In genomic region chr1:194776510-194777244, GRCm38 (mm10) we compare ENCODE assay signal across 27 mouse cellular contexts.
DNase-seq lines count a peak whose midpoint lies in the region; ATAC-seq lines count a peak whose summit lies in the region.
"Had no signal": no experiment of that assay in that cellular context is flagged by ENCODE, and none has a peak within 500 bp of the region (broad histone marks: within the 10 kb centered on the region; RNA-seq: fewer than 3 reads in every experiment).

No protein-coding gene starts in this region.

- no peaks in the 10 kb centered on the region; the same call in 1 of the 2 replicates for H3K36me3 ChIP-seq in heart, embryonic 11.5 days (ENCODE audit: control insufficient read depth, insufficient read depth, low read length)
- no peaks in the 10 kb centered on the region for H3K36me3 ChIP-seq in intestine, embryonic 15.5 days
- H3K36me3 ChIP-seq: embryonic facial prominence, embryonic 12.5 days; embryonic facial prominence, embryonic 15.5 days had no signal

- no peak overlapping the region for H3K9ac ChIP-seq in heart, embryonic 11.5 days (ENCODE audit: low read depth, low read length)
- H3K9ac ChIP-seq in intestine, embryonic 15.5 days = no peak overlapping the region
- H3K9ac ChIP-seq: embryonic facial prominence, embryonic 12.5 days; embryonic facial prominence, embryonic 15.5 days; heart, embryonic 12.5 days; heart, embryonic 15.5 days; hindbrain, embryonic 13.5 days had no signal

- H3K27ac ChIP-seq in heart, embryonic 11.5 days (ENCODE audit: low read depth, low read length) = no peak overlapping the region
- no peak overlapping the region for H3K27ac ChIP-seq in intestine, embryonic 15.5 days
- H3K27ac ChIP-seq: embryonic facial prominence, embryonic 12.5 days; embryonic facial prominence, embryonic 15.5 days; heart, embryonic 15.5 days; hindbrain, embryonic 10.5 days; hindbrain, embryonic 13.5 days had no signal

- H3K4me3 ChIP-seq in heart, embryonic 11.5 days (ENCODE audit: low read depth, low read length) = no peak overlapping the region
- no peak overlapping the region for H3K4me3 ChIP-seq in intestine, embryonic 15.5 days (replicated peaks)
- H3K4me3 ChIP-seq: embryonic facial prominence, embryonic 12.5 days; embryonic facial prominence, embryonic 15.5 days; heart, embryonic 12.5 days; heart, embryonic 15.5 days; hindbrain, embryonic 10.5 days; hindbrain, embryonic 13.5 days had no signal

- H3K4me2 ChIP-seq in heart, embryonic 11.5 days = no peak overlapping the region
- no peak overlapping the region for H3K4me2 ChIP-seq in intestine, embryonic 15.5 days (replicated peaks)
- H3K4me2 ChIP-seq: embryonic facial prominence, embryonic 12.5 days; embryonic facial prominence, embryonic 15.5 days; heart, embryonic 12.5 days; heart, embryonic 15.5 days; hindbrain, embryonic 13.5 days had no signal

- H3K27me3 ChIP-seq in heart, embryonic 11.5 days (ENCODE audit: control insufficient read depth, insufficient read depth, low read length) = peaks cover 2% of the 10 kb centered on the region; the same call in 1 of the 2 replicates
- H3K27me3 ChIP-seq in intestine, embryonic 15.5 days (replicated peaks) = no peaks in the 10 kb centered on the region
- H3K27me3 ChIP-seq: embryonic facial prominence, embryonic 12.5 days; embryonic facial prominence, embryonic 15.5 days; heart, embryonic 15.5 days; hindbrain, embryonic 13.5 days had no signal

- 83% methylated on average over 5 of the region's 5 CpGs for WGBS in heart, embryonic 11.5 days (ENCODE audit: insufficient replicate concordance)
- 81% methylated on average over 5 of the region's 5 CpGs for WGBS in intestine, embryonic 15.5 days

- no peaks in the 10 kb centered on the region for H3K9me3 ChIP-seq in heart, embryonic 11.5 days (replicated peaks; ENCODE audit: control insufficient read depth, low read length)
- no peaks in the 10 kb centered on the region for H3K9me3 ChIP-seq in intestine, embryonic 15.5 days
- H3K9me3 ChIP-seq: embryonic facial prominence, embryonic 12.5 days; embryonic facial prominence, embryonic 15.5 days; heart, embryonic 12.5 days; heart, embryonic 15.5 days; hindbrain, embryonic 10.5 days; hindbrain, embryonic 13.5 days had no signal

- no peak for ATAC-seq in heart, embryonic 11.5 days (replicated peaks; ENCODE audit: insufficient number of reproducible peaks, low FRiP score, low TSS enrichment)
- peak; percentile 53; the same call in 1 of the 2 replicates for ATAC-seq in intestine, embryonic 15.5 days
- ATAC-seq: activated CD4-positive, CD25-positive, alpha-beta regulatory T cell, adult 4 months; CD4-positive, CD25-positive, alpha-beta regulatory T cell, adult 4 months; forebrain, embryonic 16.5 days; hindbrain, embryonic 16.5 days had no signal

- H3K4me1 ChIP-seq in heart, embryonic 11.5 days (ENCODE audit: control insufficient read depth, insufficient read depth, low read length) = no peaks in the 10 kb centered on the region
- no peaks in the 10 kb centered on the region for H3K4me1 ChIP-seq in intestine, embryonic 15.5 days (replicated peaks)
- H3K4me1 ChIP-seq: embryonic facial prominence, embryonic 12.5 days; heart, embryonic 12.5 days; heart, embryonic 15.5 days; hindbrain, embryonic 10.5 days had no signal

- DNase-seq in heart, adult 11 months = peak; percentile 4
- DNase-seq in A20 (ENCODE audit: low read depth, low spot score) = peak; percentile 35
- DNase-seq in adrenal gland, postnatal 4 days (ENCODE audit: low spot score in 2 of 2) = no peak
- DNase-seq in layer of hippocampus, postnatal 14 days (ENCODE audit: low spot score in 2 of 2) = no peak
- DNase-seq: adrenal gland, adult 8-10 months; adrenal gland, postnatal 25 days; cerebellum, adult 11 months; cerebellum, adult 2 months; cerebellum, adult 9-11 months; cerebellum, postnatal 25 days; gastrocnemius, postnatal 10 days; gastrocnemius, postnatal 36 days; heart, postnatal 10 days; heart, postnatal 36 days; kidney, adult 11 months had no signal

Comparison
In these comparisons a context has a peak if more than half of its experiments do, and no peak if none do; other contexts are left out.
1. DNase-seq: peak in heart, adult 11 months (single experiment) and A20 (single experiment); none in adrenal gland, postnatal 4 days (0 of 2) and layer of hippocampus, postnatal 14 days (0 of 2).